Mouse (Mus musculus): Measurements from ENCODE around the gene Acsl3. TPM values are rescaled to one million over a fixed set of nuclear protein-coding genes. Genes with fewer than 3 reads are reported as not detected.

The Acsl3 gene
- polyA plus RNA-seq, 2 experiments: 39.7 to 64.8 TPM

- peaks cover 35% of the 10 kb centered on the region for H3K36me3 ChIP-seq (ENCODE audit: control insufficient read depth, insufficient read depth, low read length)
- DNase-seq (ENCODE audit: low spot score): no peak
- H3K4me2 ChIP-seq (replicated peaks; ENCODE audit: low read depth, low read length, severe bottlenecking): no peak overlapping the region
- 89% methylated on average over 7 of the region's 7 CpGs for WGBS
- H3K4me3 ChIP-seq (replicated peaks; ENCODE audit: low read length): no peak overlapping the region
- H3K27me3 ChIP-seq (ENCODE audit: control insufficient read depth, insufficient read depth, low read length): no peaks in the 10 kb centered on the region
- no peak overlapping the region for H3K9ac ChIP-seq (ENCODE audit: low read depth, low read length, severe bottlenecking)
- no peak overlapping the region for H3K27ac ChIP-seq (replicated peaks; ENCODE audit: low read depth, low read length)
- H3K9me3 ChIP-seq (ENCODE audit: control insufficient read depth, low read length): no peaks in the 10 kb centered on the region
- H3K4me1 ChIP-seq (ENCODE audit: control insufficient read depth, insufficient read depth, low read length): no peaks in the 10 kb centered on the region
- TF ChIP-seq POLR2A (IDR thresholded peaks at IDR 0.05; ENCODE audit: borderline replicate concordance, extremely low read depth, insufficient read depth, insufficient read length): no peak
- no peak for ATAC-seq (ENCODE audit: low FRiP score, low read depth)
Measured at GRCm38 (mm10) chr1:78688149-78688548, 30.5 kb downstream of the Acsl3 start.

- ATAC-seq (ENCODE audit: low FRiP score, low read depth) (no peak), DNase-seq (ENCODE audit: low spot score) (no peak)
- Histone ChIP-seq H3K36me3 (ENCODE audit: control insufficient read depth, insufficient read depth, low read length) (peaks cover 73% of the 10 kb centered on the region), H3K4me2 (replicated peaks; ENCODE audit: low read depth, low read length, severe bottlenecking) (no peak overlapping the region), H3K4me3 (replicated peaks; ENCODE audit: low read length) (no peak overlapping the region), H3K9ac (ENCODE audit: low read depth, low read length, severe bottlenecking) (no peak overlapping the region), H3K27me3 (ENCODE audit: control insufficient read depth, insufficient read depth, low read length) (no peaks in the 10 kb centered on the region), H3K9me3 (ENCODE audit: control insufficient read depth, low read length) (no peaks in the 10 kb centered on the region), H3K4me1 (ENCODE audit: control insufficient read depth, insufficient read depth, low read length) (no peaks in the 10 kb centered on the region), H3K27ac (replicated peaks; ENCODE audit: low read depth, low read length) (no peak overlapping the region)
- WGBS: 90% methylated on average over 9 of the region's 9 CpGs
- TF ChIP-seq POLR2A (IDR thresholded peaks at IDR 0.05; ENCODE audit: borderline replicate concordance, extremely low read depth, insufficient read depth, insufficient read length): no peak
Measured at GRCm38 (mm10) chr1:78694503-78695258, 37.1 kb downstream of the Acsl3 start.

GRCm38 (mm10) chr1:78696305-78696704 lies 38.7 kb downstream of the Acsl3 start:
- H3K27ac ChIP-seq (replicated peaks; ENCODE audit: low read depth, low read length): no peak overlapping the region
- H3K9me3 ChIP-seq (ENCODE audit: control insufficient read depth, low read length): no peaks in the 10 kb centered on the region
- no peak overlapping the region for H3K4me2 ChIP-seq (replicated peaks; ENCODE audit: low read depth, low read length, severe bottlenecking)
- DNase-seq (ENCODE audit: low spot score) (no peak), ATAC-seq (ENCODE audit: low FRiP score, low read depth) (no peak)
- no peak for TF ChIP-seq POLR2A (IDR thresholded peaks at IDR 0.05; ENCODE audit: borderline replicate concordance, extremely low read depth, insufficient read depth, insufficient read length)
- H3K36me3 ChIP-seq (ENCODE audit: control insufficient read depth, insufficient read depth, low read length): peaks cover 81% of the 10 kb centered on the region
- H3K27me3 ChIP-seq (ENCODE audit: control insufficient read depth, insufficient read depth, low read length): no peaks in the 10 kb centered on the region
- H3K9ac ChIP-seq (ENCODE audit: low read depth, low read length, severe bottlenecking): no peak overlapping the region
- no peak overlapping the region for H3K4me3 ChIP-seq (replicated peaks; ENCODE audit: low read length)
- H3K4me1 ChIP-seq (ENCODE audit: control insufficient read depth, insufficient read depth, low read length): no peaks in the 10 kb centered on the region
- 92% methylated on average over 2 of the region's 2 CpGs for WGBS

- Histone ChIP-seq H3K4me2 (replicated peaks; ENCODE audit: low read depth, low read length, severe bottlenecking) (no peak overlapping the region), H3K27me3 (ENCODE audit: control insufficient read depth, insufficient read depth, low read length) (no peaks in the 10 kb centered on the region), H3K36me3 (ENCODE audit: control insufficient read depth, insufficient read depth, low read length) (peaks cover 84% of the 10 kb centered on the region), H3K9ac (ENCODE audit: low read depth, low read length, severe bottlenecking) (no peak overlapping the region), H3K9me3 (ENCODE audit: control insufficient read depth, low read length) (no peaks in the 10 kb centered on the region), H3K4me3 (replicated peaks; ENCODE audit: low read length) (no peak overlapping the region), H3K27ac (replicated peaks; ENCODE audit: low read depth, low read length) (no peak overlapping the region), H3K4me1 (ENCODE audit: control insufficient read depth, insufficient read depth, low read length) (no peaks in the 10 kb centered on the region)
- no peak for ATAC-seq (ENCODE audit: low FRiP score, low read depth)
- DNase-seq (ENCODE audit: low spot score): no peak
- WGBS: 91% methylated on average over 5 of the region's 5 CpGs
- no peak for TF ChIP-seq POLR2A (IDR thresholded peaks at IDR 0.05; ENCODE audit: borderline replicate concordance, extremely low read depth, insufficient read depth, insufficient read length)
Measured at GRCm38 (mm10) chr1:78696903-78697302, 39.3 kb downstream of the Acsl3 start.

GRCm38 (mm10) chr1:78698138-78698537 lies 40.5 kb downstream of the Acsl3 start:
- Histone ChIP-seq H3K9me3 (ENCODE audit: control insufficient read depth, low read length) (no peaks in the 10 kb centered on the region), H3K27me3 (ENCODE audit: control insufficient read depth, insufficient read depth, low read length) (no peaks in the 10 kb centered on the region), H3K27ac (replicated peaks; ENCODE audit: low read depth, low read length) (no peak overlapping the region), H3K4me2 (replicated peaks; ENCODE audit: low read depth, low read length, severe bottlenecking) (no peak overlapping the region), H3K9ac (ENCODE audit: low read depth, low read length, severe bottlenecking) (no peak overlapping the region), H3K4me3 (replicated peaks; ENCODE audit: low read length) (no peak overlapping the region), H3K4me1 (ENCODE audit: control insufficient read depth, insufficient read depth, low read length) (no peaks in the 10 kb centered on the region), H3K36me3 (ENCODE audit: control insufficient read depth, insufficient read depth, low read length) (peaks cover 84% of the 10 kb centered on the region)
- 79% methylated on average over 6 of the region's 6 CpGs for WGBS
- ATAC-seq (ENCODE audit: low FRiP score, low read depth) (no peak), DNase-seq (ENCODE audit: low spot score) (no peak)
- no peak for TF ChIP-seq POLR2A (IDR thresholded peaks at IDR 0.05; ENCODE audit: borderline replicate concordance, extremely low read depth, insufficient read depth, insufficient read length)

All from limb, embryonic 14.5 days (tissue).